Mouse (Mus musculus) cerebellum, adult 11-12 months (tissue): Measurements from ENCODE around the gene Trim56.
A peak's percentile ranks its signal among the peaks of the same experiment; 100 is the strongest.

Experiments
- DNase-seq: peaks from one replicate; pipeline ENCODE4 v3.0.0; 2022

Trim56 gene

GRCm38 (mm10) chr5:137073141-137073540, 42.9 kb downstream of the Trim56 start:
- DNase-seq, result no peak

GRCm38 (mm10) chr5:137072079-137072960, 43.7 kb downstream of the Trim56 start, which contains the start of gene Serpine1:
Serpine1 (minus strand) TSS chr5:137072268.
- peak; percentile 39 for DNase-seq

- DNase-seq, result no peak
Measured at GRCm38 (mm10) chr5:137070881-137071605, 45.0 kb downstream of the Trim56 start.

- DNase-seq, result no peak
Measured at GRCm38 (mm10) chr5:137068711-137069110, 47.3 kb downstream of the Trim56 start.

- no peak for DNase-seq
Measured at GRCm38 (mm10) chr5:137065923-137066322, 50.1 kb downstream of the Trim56 start.

GRCm38 (mm10) chr5:137065454-137065853, 50.6 kb downstream of the Trim56 start:
- DNase-seq, result no peak

- DNase-seq, result no peak
Measured at GRCm38 (mm10) chr5:137062601-137063000, 53.4 kb downstream of the Trim56 start.

- peak; percentile 32 for DNase-seq
Measured at GRCm38 (mm10) chr5:137061809-137062481, 54.1 kb downstream of the Trim56 start.
